Mouse (Mus musculus): Measurements from ENCODE around the gene Nbas.

Gene Nbas

GRCm38 (mm10) chr12:13389644-13390043 is 120.7 kb downstream of the Nbas start:
- no peak for DNase-seq (ENCODE audit: low spot score)

- peak; percentile 10 for DNase-seq (ENCODE audit: low spot score)
Observed at GRCm38 (mm10) chr12:13410191-13410590, 141.3 kb downstream of the Nbas start.

- DNase-seq (ENCODE audit: low spot score), result no peak
Observed at GRCm38 (mm10) chr12:13418651-13419050, 149.7 kb downstream of the Nbas start.

GRCm38 (mm10) chr12:13430219-13430618 is 161.3 kb downstream of the Nbas start:
- DNase-seq (ENCODE audit: low spot score), result no peak

GRCm38 (mm10) chr12:13444653-13445431 is 175.9 kb downstream of the Nbas start:
- DNase-seq (ENCODE audit: low spot score), result no peak

GRCm38 (mm10) chr12:13445486-13446065 is 176.6 kb downstream of the Nbas start:
- no peak for DNase-seq (ENCODE audit: low spot score)

GRCm38 (mm10) chr12:13448916-13449315 is 180.0 kb downstream of the Nbas start:
- DNase-seq (ENCODE audit: low spot score), result no peak

- DNase-seq (ENCODE audit: low spot score), result no peak
Observed at GRCm38 (mm10) chr12:13452050-13452449, 183.1 kb downstream of the Nbas start.

- no peak for DNase-seq (ENCODE audit: low spot score)
Observed at GRCm38 (mm10) chr12:13460223-13460853, 191.4 kb downstream of the Nbas start.

GRCm38 (mm10) chr12:13461558-13462153 is 192.7 kb downstream of the Nbas start:
- no peak for DNase-seq (ENCODE audit: low spot score)

- no peak for DNase-seq (ENCODE audit: low spot score)
Observed at GRCm38 (mm10) chr12:13462397-13462796, 193.5 kb downstream of the Nbas start.

- no peak for DNase-seq (ENCODE audit: low spot score)
Observed at GRCm38 (mm10) chr12:13465554-13465953, 196.6 kb downstream of the Nbas start.

- no peak for DNase-seq (ENCODE audit: low spot score)
Observed at GRCm38 (mm10) chr12:13474881-13475280, 205.9 kb downstream of the Nbas start.

GRCm38 (mm10) chr12:13479163-13479562 is 210.2 kb downstream of the Nbas start:
- DNase-seq (ENCODE audit: low spot score), result no peak

- DNase-seq (ENCODE audit: low spot score), result no peak
Observed at GRCm38 (mm10) chr12:13486278-13486677, 217.3 kb downstream of the Nbas start.

- DNase-seq (ENCODE audit: low spot score), result no peak
Observed at GRCm38 (mm10) chr12:13497211-13497610, 228.3 kb downstream of the Nbas start.

GRCm38 (mm10) chr12:13499237-13499889 is 230.4 kb downstream of the Nbas start:
- no peak for DNase-seq (ENCODE audit: low spot score)

- DNase-seq (ENCODE audit: low spot score), result no peak
Observed at GRCm38 (mm10) chr12:13500191-13500590, 231.3 kb downstream of the Nbas start.

GRCm38 (mm10) chr12:13504771-13505444 is 236.0 kb downstream of the Nbas start:
- no peak for DNase-seq (ENCODE audit: low spot score)

GRCm38 (mm10) chr12:13518082-13518481 is 249.1 kb downstream of the Nbas start:
- DNase-seq (ENCODE audit: low spot score), result peak; percentile 52

GRCm38 (mm10) chr12:13519413-13519812 is 250.5 kb downstream of the Nbas start:
- no peak for DNase-seq (ENCODE audit: low spot score)

Measured in T-cell, adult 2 months (primary cell).